Mouse (Mus musculus) gastrocnemius, adult 8-10 months (tissue): Measurements from ENCODE around the gene Klhl7. TPM values are rescaled to one million over a fixed set of nuclear protein-coding genes. Genes with fewer than 3 reads are reported as not detected.

Experiments
- DNase-seq, 2 experiments: peaks; one replicate each; pipeline ENCODE4 v3.0.0; 2022; ENCODE audit warnings: low spot score in 2 of 2
- total RNA-seq, 4 experiments: library from RNA; stranded (reverse); gene quantifications; 2 replicates each; pipeline ENCODE4 v1.2.4; 2022

Gene Klhl7
- 10 to 100 TPM; 35.2 to 41.0 (median 37.7) TPM for total RNA-seq

DNA sequence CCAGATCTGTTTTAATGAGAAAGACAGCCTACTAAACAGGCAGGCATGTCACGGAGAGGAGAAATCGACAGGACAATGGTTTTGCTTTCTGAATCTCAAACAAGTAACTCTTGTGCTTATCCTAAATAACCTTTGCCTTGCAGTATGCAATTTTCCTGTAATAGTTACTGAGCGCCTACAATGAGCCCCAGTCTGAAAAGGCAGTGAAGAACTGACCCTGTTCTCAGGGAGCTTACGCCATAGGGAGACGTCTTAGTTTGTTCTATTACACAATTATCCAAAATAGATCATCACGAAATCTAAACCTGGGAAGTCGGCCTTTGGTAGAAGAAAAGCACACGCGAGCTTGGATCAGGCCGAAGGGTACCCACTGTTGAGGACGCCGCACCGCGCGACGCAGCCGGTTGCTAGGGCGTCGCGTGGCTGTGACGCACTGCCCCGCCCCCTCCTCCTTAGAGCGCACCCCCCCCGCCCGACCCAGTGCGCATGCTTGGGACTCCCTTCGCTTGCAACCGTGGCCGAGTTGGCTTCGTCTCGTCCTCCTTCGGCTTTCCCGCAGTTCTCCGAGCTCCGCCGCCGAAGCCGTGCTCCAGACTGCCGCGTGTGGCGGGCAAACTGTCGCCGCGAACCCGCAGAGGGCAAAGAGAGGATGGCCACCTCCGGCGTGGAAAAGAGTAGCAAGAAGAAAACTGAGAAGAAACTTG is at the start of gene Klhl7:
Gene Klhl7, plus strand, starts transcription at position 500 of the 704 bp plus-strand sequence.
- peak; percentile 64 to 79 for DNase-seq

DNA sequence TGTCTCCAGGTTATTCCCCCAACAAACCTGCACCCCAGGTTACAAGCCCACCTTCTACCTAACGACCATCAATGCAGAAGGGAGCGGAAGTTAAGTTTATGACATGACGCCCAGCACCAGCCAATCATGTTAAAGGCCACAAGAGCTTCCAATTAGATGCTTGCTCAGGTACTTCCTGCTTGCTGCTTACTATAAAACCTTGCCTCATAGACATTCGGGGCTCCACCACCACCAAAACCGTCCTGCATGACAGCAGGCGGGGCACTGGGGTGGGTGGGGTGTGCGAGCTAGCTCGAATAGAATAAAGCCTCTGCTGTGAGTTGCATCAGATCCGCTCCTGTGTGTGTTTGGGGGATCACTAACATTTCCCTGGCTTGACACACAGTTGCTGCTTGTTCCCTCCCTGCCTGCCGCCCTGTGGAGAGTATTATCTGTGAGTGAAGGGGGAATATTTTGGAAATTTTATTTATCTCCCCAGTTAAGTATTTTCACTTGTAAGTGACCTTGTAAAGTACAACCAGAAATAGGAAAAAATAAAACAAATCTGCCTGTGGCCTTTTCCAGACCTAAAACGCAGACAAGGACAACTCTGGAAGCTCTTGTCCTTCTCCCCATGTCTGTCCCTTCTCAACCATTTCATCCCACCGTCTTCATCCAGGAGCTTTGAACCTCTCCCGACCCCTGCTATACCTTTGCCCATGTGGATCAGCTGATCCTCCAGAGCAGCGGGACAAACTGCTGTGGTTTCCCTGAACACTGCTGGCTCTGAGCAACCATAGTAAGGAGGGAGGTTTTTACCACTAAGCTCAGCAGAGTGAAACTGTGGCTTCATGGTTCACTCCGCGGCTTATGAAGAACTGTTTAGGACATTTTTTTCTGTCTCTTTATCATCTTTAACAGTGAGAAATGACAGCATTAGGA is 48.4 kb upstream of the Klhl7 start:
- DNase-seq, result no peak

- no peak for DNase-seq
These were observed 46.9 kb upstream of the Klhl7 start for GRCm38 (mm10) chr5:24053245-24054190.

- no peak for DNase-seq
These were observed 46.0 kb upstream of the Klhl7 start for GRCm38 (mm10) chr5:24054382-24054781.

GRCm38 (mm10) chr5:24056865-24057264 is 43.5 kb upstream of the Klhl7 start:
- DNase-seq, result no peak

DNA sequence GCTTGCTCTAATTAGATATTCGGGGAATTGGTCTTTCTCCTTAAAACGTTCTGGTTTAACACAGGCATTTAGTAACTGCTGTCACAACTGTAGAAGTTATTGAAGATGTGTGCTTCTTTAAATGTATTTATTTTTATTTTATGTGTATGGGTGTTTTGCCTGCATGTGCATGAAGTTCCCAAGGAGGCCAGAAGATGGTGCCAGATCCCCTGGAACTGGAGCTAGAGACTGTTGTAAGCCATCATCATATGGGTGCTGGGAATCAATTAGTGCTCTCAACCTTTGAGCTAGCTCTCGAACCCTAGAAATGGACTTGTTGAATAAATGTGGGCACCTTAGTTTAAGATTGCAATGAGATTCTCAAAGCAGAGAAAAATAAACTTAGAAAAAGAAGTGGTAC is 42.8 kb upstream of the Klhl7 start:
- no peak for DNase-seq

GRCm38 (mm10) chr5:24060949-24061348 is 39.5 kb upstream of the Klhl7 start:
- no peak for DNase-seq

DNA sequence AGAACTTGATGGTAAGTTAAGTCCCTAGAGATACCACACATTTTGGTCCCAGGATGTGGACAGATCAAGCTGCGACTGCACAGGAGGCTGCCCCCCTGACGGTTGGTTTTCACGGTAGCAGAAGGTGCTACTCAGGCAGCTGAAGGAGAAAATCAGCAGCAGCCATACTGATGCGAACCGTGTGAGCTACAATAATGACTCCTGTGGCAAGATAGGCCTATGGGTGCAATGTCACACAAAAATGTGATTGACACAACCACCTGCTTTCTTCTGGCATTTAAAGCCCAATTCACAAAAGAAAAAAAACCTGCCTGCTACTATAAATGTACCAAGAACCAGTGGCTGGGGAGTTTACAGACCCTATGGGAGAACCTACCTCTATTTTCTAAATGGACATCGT is 37.4 kb upstream of the Klhl7 start:
- DNase-seq, result no peak

GRCm38 (mm10) chr5:24063545-24063944 is 36.9 kb upstream of the Klhl7 start:
- no peak for DNase-seq

DNA sequence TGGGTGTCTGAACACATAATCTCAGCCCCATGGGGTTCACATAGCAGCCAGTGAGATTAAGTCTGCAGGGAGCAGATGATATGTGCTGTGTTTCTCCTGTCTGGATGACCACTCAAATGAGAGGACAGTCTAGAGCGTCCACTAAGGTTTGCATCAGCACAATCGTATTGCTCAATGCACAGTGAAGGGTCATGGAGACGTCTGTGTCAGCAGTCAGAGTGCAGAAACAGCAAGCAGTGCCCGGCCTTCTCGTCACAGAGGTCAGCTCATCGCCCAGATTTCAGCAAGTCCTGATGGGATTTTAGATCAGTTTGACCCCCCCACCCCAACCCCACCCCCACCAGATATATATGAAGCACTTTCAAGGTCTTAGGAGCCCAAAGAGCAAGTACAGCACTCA is 31.4 kb upstream of the Klhl7 start:
- DNase-seq, result no peak

GRCm38 (mm10) chr5:24072031-24072430 is 28.4 kb upstream of the Klhl7 start:
- DNase-seq, result no peak

- DNase-seq, result peak; percentile 41 to 46
These were observed 23.3 kb upstream of the Klhl7 start for GRCm38 (mm10) chr5:24076986-24077718.

GRCm38 (mm10) chr5:24077739-24078306 is 22.6 kb upstream of the Klhl7 start:
- no peak for DNase-seq

DNA sequence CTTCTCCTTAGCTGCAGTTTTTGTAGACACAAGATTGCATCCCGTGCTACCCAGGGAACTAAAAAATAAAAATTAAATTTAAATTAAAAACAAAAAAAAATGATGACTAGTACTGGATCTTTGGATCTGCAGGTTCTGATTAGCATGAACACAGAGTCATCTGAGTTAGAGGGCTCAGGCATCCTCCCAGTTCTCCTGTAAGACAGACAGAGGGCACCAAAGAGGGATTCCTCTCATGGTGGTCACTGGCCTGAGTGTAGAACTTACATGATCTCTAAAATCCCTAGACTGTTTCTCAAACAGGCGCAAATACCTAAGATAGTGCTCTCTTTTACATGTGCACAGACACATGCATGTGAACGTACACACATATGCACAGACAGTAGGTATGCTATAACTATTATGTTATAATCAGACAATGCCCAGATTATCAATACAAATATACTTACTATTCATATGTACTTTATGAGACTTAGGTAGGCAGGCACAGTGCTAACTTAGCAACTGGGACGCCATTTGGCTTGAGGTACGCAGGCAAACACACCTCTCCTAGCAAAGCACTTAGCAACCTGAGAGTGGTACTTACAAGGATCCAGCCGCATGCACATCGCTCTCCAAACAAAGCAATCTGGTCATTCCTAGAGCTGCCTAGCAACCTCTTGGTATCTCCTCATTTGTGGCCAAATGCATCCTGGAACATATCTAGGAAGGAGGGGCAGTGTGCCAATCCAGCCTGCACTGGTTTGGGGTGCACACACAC is 21.8 kb upstream of the Klhl7 start:
- DNase-seq, result no peak

DNA sequence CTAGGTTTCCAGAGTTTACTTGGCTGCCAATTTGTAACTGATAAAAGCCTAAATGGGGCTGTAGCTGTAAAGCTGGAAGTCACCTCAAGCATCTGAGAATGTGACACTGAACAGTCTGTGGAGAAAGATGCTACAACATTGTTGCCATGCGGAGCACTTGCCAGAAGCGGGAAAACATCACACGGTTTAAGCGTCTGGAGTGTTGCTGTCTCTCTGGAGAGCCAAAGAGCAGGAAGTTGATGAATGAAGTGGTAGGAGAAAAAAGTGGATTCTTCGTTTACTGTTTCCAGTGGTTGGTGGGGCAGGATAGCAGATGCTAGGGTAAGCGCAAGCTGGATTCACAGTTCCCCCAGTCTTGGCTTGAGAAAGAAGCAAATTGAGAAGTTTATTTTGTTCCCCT is 19.6 kb upstream of the Klhl7 start:
- DNase-seq, result no peak

DNA sequence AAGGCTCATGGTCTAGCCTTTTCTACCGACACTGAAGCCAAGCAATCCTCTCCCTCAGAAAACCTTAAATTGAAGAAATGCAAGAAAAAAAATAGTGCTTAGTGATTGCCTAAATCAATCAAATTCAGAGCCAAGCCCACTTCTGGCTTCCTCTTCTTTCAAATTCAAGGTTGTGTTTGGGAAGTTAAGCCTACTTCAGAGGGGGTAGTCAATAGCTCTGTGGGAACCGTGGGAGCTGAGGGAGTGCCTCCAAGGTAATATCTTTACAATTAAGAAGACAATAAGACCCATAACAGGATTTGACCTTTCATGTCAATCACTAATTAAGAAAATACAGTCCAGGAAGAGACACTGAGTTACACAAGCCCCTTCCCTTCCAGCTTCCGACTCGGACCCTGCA is 15.6 kb upstream of the Klhl7 start:
- DNase-seq, result no peak

DNA sequence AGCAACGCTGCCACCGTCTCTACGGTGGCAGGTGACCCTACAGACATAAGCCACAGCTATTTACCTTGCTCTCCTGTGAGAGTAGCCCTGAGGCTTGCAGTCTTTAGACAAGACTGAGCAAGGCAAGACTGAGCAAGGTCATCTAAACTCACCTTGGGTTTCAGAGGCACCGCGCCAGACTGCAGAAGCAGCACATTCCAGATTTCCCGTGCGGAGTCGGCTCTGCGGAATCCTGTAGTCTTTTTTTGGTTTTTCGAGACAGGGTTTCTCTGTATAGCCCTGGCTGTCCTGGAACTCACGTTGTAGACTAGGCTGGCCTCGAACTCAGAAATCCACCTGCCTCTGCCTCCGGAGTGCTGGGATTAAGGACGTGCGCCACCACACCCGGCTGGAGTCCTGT is 14.2 kb upstream of the Klhl7 start:
- DNase-seq, result no peak

DNA sequence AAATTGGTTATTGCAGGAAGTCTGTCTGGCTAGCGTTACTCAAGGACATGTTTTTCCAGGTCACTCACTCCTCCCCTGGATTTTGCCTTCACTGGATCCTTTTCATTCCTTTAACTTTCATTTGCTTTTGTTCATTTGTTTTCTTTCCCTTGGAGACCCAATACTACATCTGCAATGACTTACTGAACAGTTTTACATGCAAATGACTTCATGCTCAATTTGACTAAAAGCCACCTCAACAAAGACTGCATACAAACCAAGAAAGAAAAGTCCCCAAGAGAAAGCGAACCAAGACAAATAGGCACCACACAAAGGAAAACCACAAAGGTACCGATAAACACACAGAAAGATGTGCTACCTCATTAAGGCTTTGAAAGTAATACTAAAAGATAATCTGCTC is 13.5 kb upstream of the Klhl7 start:
- no peak for DNase-seq

GRCm38 (mm10) chr5:24088451-24088850 is 12.0 kb upstream of the Klhl7 start:
- no peak for DNase-seq

DNA sequence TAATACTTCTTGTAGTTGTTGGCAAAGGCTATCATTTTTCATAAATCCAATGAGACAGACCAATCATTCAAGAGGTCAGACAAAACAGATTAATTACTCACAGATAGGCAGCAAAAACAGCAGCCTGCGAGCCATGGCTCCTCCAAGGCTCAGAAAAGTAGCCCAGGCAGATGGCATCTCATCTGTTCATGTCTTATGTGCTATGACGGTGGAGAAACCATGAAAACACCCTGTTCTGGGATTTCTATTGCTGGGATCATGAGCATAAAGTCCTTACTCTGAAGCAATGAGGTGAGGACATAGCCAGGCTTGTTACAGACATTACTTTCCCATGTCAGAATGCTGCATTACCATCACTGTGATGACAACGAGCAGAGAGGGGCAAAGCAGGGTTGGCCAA is 7.9 kb upstream of the Klhl7 start:
- no peak for DNase-seq
